Mouse (Mus musculus): ENCODE results near the gene Gpr61.

Gene Gpr61

DNA sequence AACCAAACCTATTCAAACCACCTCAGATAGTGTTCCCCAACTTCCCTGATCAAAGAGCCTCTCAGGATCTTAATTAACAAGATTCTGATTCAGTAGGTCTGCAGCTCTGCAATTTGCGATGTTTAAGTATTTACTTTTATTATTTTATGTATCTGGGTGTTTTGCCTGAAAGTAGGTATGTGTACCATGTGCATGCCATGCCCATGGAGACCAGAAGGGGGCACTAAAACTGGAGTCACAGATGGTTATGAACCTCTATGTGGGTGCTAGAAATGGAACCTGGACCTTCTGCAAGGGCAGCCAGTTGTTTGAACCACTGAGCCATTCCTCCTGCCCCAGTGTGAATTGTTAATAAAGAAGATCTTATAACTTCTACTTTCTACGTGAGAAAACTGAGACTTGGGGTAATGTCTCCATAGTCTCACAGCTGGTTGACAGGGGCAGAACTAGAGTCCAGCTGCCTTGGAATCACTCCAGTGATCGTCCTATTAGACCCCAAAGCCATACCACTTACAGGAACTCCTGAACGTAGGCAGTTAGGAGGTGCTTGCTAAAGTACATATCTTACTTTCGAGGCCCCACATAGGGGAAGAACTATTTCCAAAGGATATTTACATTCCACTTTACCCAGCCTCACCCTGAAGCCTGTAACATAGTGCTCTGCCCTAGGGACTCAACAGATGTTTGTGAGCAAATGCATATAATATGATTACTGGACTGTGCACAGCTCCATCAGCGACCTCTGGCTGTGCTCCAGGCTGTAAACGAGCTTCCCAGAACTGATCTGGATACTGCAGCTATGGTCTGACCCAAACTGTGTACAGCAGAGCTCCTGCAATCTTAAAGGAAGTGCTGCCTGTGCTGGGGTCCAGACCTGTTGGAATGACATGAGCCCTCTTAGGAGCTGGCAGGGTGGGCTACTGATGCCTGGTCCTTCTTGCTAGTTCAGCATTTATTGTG is 24.4 kb upstream of the Gpr61 start:
- peak; percentile 63 for DNase-seq (ENCODE audit: low read depth, low spot score)

DNA sequence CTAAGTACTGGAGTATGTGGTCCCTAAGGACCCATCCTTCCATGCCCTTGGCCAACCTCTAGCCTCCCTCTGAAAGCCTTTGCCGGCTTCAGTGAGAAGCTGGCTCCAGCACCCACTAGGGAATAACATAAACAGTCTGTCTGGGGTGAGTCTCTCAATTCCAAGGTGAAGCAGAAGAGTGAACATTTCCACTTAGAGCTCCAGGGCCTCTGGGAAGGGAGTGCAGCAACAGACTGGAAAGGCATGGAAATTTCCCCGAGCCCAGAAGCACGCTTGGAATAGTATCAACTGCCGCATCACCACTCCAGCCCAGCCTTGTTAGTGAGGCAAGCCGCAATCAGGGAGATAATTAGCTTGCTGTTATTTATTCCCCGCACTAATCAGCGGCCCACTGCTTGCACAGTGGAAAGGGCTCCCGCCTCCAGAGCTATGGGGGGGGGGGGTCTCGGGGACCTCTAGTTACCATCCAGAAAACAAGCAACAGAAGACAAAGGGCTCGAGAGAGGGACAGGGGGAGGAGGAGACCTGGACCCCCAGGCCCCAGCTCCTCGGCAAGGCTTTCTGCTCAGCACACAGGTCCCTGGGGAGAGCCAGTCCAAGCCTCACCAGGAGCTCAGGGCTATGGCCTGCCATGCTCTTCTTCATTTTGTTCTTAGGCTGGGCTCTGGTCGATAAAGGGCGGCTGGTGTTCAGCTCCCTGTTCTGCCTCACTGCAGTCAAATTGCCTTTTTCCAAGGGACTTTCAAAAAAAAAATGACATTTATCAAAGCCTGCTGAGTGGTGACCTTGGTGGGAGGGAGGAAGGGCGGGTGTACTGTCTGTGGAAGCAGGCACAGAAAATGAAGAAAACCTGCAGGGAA is 20.2 kb upstream of the Gpr61 start:
- no peak for DNase-seq (ENCODE audit: low read depth, low spot score)

DNA sequence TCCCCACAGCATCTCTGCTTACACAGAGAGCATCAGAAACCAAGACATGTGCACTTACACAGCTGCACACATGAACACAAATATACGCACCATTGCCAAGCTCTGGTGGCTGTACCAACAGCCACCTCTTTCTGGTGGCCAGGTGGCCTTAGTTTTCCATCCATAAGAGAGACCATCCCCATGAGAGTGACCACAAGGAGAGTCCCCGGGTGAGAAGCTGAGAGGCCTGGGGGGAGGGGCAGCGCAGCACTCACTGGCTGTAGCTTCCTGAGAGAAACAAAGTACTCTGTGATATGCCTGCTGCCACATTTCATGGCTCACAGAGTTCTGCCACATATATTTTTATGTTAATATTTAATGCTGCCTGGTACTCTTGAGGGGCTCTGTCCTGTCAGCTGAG is 14.5 kb upstream of the Gpr61 start:
- no peak for DNase-seq (ENCODE audit: low read depth, low spot score)

DNA sequence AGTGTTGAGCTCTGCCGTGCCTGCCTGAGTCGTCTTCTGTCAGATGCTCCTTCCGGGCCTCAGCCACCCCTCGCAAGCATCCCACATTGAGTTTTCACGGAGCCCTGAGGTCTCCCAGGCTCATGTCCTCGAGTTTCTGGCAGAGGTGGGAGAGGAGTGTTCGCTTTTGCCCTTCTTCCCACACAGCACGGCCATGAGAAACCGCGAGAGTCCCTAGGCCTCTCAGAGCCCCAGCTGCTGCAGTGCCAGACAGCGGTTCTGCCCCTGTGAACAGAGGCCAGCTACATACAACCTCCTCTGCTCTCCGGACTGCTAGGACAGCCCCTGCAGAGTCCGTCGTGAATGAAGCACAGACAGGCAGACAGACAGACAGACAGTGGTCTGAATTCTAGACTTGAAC is 12.8 kb upstream of the Gpr61 start:
- no peak for DNase-seq (ENCODE audit: low read depth, low spot score)

DNA sequence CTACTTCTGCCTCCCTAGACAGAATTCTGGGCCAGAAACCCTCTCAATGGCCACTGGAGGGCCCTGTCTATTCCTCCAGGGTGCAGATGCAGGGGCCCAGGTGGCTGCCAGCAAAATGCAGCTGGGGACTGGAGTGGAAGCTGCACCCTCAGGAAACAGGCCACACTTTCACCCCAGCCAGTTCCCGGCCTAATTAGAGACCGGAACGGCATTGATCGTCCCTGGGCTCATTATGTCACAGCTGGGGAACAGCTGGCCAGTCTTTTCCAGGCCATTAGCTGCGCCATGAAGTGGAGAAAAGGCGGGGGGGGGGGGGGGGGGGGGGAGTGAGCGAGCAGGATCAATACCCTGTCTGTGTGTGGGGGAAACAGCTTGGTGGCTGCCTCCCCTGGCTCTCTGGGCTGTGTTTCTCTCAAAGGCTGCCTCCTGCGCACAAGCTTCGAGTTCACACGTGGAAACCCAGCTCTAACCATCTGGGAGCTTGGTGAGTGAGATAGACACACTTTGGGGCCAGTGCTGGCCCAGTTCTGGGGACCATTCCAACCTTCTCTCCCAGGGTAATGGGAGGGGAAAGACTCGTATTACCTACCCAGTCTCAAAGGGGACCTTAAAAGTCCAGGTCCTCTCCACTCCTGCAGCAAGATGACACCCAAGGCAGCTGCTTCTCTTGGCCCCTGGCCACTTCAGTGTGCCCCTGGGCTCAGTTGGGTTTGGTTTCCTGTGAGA is 12.0 kb upstream of the Gpr61 start:
- no peak for DNase-seq (ENCODE audit: low read depth, low spot score)

DNA sequence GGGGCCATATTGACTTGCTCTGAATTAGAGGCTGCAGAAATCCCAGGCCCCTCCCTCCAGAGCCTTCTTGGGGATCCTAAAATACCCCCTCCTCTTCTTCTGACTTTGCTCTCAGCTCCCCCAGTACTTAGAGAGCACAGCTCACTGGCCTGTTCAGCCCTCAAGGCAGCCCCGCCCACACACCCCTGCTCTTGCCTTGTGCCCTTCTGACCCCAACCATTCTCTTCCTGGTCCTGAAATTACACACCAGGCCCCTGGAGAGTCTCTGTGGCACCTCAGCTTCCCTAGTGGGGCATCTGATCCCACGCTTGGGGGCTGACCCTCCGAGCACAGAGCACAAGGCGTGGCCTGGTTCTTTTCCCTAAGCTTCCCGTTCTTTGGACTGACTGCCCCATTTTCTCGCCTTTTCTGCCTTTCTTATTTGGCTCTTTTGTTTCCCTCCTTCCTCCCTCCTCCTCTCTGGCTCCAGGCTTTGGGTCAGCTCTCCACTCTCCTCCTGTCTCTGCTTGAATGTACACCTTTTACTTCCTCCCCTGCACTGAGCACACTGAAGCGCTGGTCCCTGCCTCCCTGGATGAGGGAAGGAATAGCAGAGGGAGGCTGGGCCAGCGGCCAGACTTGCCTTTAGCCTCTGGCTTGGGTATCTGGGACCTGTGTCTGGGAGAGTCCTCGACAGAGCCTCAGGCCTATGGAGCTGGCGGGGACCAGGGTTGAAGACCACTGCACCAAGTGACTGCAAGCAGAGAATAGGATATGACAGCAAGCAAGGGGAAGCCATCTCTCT is 11.0 kb upstream of the Gpr61 start:
- DNase-seq (ENCODE audit: low read depth, low spot score) = no peak

DNA sequence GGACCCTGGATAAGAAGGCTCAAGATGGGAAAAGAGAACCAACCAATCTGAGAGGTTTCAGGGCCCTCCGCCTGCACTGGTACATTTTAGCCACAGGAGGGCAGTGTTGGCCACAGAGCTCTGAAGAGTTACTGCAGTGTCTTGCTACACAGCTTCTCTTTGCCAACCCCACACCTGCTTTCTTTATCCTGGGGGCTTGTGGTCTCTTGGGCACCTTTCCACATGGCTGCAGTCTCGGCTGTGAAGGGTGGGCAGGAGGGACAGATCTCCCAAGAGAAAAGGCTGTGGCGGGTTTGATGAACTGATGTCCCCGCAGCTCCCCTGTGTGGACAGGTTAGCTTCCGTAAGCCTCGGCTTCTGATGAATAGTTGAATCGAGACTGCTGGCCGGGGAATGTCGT is 10.1 kb upstream of the Gpr61 start:
- peak; percentile 85 for DNase-seq (ENCODE audit: low read depth, low spot score)

DNA sequence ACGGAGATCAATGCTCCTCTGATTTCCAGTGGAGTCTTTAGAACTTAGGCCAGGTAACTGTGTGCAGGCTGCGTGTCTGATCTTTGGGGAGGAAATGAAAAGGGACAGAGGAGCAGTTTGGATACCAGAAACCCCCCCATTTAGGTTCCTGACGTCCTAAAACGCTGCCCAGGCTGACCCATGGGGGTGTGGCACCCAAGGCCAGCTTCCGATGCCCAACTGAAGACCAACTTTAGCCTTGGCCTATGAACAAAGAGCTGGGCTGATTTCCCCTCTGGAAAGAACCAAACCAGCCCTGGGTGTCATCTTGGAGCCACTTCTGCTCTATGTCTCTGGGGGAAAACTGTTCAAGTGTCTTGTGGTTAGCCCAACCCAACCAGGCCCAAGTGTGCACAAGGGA is 9.4 kb upstream of the Gpr61 start:
- DNase-seq (ENCODE audit: low read depth, low spot score) = no peak

DNA sequence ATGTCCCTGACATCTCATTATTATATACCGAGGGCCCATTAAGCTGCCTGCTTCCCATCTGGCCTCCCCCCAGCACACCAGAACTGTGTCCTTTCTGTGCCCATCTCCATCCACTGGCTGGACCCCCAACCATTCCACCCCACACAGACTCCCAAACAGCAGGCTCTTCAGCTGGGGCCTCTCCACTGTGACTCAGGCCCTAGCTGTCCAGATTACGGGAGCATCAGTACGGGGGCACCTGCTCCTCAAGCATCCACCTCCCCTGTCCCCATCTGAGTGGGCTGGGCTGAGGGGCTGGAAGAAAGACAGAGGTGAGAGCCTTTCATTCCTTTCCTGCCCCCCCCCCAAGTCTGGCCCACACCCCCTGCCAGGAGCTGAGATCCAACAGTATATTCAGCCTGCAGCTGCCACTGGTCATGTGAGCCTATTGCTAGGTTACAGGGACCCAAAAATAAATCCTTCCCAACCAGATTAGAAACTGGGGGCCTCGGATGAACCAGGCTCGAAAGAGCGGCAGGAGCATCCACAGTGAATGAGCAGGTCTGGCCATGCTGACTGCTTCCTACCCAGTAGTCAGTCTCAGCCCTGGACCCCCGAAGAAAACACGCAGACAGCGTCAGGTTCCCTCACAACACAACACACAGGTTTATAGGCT is 3.8 kb upstream of the Gpr61 start:
- no peak for DNase-seq (ENCODE audit: low read depth, low spot score)

DNA sequence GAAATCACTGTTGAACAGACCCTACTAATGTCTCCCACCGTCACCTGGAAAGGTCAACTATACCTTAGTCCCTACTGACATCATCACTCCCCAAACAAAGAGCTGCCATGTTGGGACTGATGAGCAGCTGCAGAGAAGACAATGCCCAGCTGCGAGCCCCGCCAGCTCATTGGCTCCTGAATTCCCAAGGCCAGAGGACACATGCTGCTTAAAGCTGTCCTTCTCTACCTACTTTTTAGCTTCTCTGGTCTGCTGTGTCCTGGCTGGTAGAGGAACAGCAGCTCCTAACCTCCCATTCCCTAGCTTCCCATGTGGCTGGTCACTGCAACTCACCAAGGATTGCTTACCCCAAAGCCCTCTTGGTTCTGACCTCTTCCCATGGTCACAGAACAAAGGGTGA is 2.4 kb downstream of the Gpr61 start:
- no peak for DNase-seq (ENCODE audit: low read depth, low spot score)

DNA sequence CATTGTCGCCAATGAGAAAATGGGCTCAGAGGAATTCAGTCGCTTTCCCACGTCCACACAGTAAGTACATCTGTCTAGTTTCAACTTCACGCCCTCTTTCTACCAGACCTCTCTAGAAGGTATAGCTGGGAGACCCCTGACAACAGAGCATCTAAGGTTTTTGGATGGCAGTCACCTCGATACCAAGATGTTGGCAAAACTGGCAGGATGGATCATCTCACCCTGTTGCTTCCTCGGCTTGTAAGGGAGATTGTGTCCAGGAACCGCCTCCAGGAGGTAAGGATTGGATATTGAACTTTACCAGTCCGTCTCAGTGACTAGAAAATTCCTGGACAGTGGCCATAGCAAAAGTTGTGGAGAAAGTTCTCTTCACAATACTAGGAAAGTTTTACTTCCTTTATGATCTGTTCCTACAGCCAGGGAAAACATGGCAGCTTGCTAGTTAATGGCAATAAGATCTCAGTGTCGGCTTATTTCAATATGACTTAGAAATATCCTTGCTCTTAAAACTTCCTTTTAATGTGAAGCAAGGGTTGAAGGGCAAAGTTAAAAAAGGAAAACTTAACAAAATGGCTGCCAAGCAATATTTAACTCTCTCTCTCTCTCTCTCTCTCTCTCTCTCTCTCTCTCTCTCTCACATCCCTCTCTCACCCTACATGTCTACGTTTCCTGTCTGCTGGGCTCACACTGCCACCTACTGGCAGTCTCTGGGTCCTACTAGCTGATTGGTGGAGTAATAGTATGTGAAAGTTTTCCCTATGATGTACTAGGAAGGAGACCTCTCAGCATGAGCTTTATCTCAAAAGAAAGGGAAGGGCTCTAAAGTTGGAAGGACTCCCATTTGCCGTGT is 7.1 kb downstream of the Gpr61 start:
- peak; percentile 90 for DNase-seq (ENCODE audit: low read depth, low spot score)

DNA sequence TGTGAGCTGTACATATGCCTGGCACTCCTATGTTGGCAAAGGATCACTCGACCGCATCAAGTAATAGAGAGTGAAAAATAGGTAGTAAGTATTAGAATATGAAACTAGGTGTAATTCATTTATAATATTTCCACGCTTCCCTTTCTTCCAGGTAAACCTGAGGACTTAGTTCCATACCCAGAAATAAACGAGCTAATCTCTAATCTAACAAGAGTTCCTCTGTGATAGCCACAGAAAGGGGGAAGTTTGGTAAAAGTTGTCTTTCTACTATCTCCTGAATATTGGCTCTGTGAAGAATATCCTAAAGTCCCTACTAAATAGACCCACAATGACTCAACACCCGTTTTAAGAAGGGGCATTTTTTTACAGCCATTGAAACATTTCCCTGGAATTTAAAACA is 8.0 kb downstream of the Gpr61 start:
- no peak for DNase-seq (ENCODE audit: low read depth, low spot score)

DNA sequence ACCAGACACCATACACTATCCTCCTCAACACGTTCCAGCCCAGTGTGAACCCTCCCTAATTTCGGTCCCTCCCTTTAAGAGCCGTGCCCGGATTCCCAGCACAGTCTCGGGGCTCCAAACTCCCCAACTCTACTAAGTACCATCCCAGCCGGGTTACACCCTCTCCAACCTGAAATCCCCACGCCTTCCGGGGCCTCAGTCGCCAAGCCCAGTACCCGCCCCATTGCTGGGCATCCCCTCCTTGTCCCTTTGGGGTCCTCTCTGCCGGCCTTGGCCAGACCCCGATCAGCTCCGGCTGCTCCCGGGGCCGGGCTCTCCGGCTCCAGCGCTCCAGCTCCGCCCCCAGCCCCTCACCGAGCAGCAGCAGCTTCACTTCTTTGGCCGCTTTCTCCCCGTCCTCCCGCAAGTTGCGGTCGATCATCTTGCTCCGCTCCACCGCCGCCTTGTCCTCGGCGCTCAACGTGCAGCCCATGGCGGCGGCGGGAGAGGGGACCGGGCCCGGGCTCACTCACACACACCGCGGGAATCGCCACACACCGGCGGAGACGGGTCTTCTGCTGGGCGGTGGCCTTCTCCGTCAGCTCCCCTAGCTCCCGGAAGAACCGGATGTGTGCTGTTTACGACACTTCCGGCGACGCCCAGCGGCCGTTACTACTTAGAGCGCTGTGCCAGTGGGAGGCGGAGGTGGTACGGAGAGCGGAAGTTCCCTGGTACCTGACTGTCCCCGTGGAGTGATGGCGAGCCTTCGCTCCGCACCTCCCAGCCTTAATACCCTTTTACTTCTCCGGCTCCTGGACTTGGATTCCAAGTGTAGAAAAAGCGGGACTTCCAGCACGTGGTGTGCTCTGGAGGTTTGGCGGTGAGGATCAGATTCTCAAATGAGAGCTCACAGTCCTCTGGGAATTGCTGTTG is 8.9 kb downstream of the Gpr61 start, which contains the start of gene Gnai3:
Gene Gnai3 (minus strand): TSS at position 613 of the 912 bp plus-strand sequence.
- peak; percentile 95 for DNase-seq (ENCODE audit: low read depth, low spot score)

DNA sequence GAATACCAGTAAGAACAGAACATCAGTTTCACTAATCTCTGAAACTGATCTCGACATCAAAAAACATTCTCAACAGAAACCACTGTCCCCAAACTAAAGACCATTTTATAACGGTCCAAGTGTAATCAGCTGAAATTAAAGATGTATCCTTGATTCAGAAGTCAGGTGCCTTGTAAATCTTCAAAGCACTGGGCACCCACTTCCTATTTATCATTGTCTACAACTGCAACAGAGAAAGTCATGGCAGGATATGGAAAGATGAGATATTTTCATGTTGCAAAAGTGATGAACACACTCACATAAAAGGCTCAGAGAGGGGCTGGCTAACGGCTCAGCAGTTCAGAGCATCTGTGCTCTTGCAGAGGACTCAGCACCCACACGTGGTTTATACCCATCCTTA is 13.9 kb downstream of the Gpr61 start:
- DNase-seq (ENCODE audit: low read depth, low spot score) = no peak

DNA sequence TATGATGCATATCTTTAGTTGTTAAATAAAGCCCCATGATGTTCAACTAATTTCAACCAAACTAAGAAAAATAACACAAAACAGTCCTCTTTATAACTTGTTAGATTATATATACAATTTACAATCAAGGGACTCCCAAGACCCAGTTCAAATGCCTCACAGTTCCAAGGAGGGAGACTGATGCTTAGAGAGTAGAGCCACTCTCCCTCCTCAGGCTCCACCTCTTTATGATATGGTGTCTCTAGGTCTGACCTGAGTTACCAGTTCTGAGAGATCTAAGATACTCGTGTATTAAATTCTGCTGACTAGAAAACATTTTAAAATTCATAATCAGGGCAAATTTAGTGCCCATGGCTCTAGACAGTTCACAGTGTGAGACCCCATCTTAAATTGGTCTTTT is 15.6 kb downstream of the Gpr61 start:
- no peak for DNase-seq (ENCODE audit: low read depth, low spot score)

DNA sequence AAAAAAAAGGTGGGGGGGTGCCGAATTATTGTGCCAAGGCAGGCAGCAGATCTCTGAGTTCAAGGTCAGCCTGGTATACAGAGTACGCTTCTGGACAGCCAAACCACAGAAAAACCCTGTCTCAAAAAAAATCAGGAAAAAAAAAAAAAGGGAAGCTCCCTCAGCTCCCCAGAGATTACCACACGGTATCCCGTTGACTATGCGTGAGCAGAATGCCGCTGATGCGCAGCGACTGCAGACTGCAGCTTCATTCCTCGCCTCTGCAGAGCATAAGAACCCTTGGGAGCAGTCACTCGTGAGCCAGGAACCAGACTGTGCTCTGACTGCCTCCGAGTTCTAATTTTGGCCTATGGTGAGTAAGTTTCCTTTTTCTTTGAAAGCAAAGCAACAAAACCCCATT is 20.0 kb downstream of the Gpr61 start:
- no peak for DNase-seq (ENCODE audit: low read depth, low spot score)

DNA sequence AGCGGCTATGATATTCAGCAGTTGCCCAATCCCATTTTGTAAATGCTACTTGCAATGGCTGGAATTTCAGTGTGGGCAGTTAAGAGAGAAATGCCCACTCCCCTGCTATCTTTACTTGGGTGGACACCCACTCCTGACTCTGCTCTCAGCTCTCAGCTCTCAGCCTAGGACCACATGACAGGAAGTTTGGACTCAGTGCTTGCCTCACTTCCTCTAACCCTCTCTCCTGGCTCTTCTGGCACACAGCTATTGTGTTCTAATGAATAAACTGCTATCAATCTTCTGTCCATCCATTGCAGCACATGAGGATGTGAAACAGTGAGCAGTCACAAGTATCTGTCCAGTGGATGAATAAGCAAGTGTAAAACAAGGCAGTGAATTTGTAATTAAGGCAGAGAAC is 22.2 kb downstream of the Gpr61 start:
- no peak for DNase-seq (ENCODE audit: low read depth, low spot score)

DNA sequence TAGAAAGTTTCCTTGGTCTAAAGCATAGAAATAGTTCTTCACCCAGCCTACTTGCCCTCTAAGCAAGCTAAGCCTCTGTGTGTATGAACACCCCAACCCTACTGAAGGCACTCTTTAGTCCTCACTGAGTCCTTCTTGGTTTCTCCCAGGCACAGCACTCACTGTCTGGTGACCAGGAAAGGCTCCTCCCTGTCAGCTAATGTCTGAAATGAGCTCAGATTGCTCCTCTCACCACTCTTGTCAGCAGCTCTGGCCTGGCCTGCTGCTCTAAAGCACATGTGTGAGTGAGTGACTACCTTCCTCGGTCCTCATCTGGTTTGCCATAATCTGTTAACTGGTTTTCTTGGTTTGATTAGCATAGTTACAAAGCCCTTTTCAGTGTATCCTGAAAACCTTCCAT is 22.9 kb downstream of the Gpr61 start:
- DNase-seq (ENCODE audit: low read depth, low spot score) = no peak

DNA sequence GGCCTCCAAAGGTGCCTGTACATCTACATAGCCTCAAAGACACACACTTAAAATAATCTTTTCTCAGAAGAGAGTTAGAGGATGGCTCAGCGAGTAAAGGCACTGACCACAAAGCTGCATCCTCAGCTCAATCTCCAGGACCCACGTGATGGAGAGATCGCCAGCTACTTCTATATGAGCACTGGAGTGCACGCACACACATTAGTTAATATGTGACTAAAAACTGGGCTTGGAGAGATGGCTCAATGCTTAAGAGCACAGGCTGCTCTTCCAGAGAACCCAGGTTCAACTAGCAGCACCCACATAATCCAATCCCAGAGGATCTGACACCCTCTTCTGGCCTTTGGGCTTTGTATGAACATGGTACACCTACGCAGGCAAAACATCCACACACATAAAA is 23.5 kb downstream of the Gpr61 start:
- DNase-seq (ENCODE audit: low read depth, low spot score) = no peak
